Mouse (Mus musculus) G1E (cell line): ENCODE measurements around the gene Clba1.

Experiments used
- CTCF ChIP-seq: IDR thresholded peaks from 2 replicates; pipeline ENCODE4 v1.5.1; 2012; ENCODE audit warnings: low read depth, low read length, inconsistent platforms, mixed read lengths
- GATA1 ChIP-seq: IDR thresholded peaks from 2 replicates; pipeline ENCODE4 v1.6.1; 2012; ENCODE audit warnings: borderline replicate concordance, low read length, inconsistent platforms, mixed read lengths
- POLR2AphosphoS5 ChIP-seq: IDR thresholded peaks from 2 replicates; pipeline ENCODE4 v1.6.1; 2012; ENCODE audit warnings: low read depth, low read length, inconsistent platforms; ENCODE audit not compliant: insufficient replicate concordance
- TAL1 ChIP-seq: conservative IDR thresholded peaks from 2 replicates; pipeline ENCODE4 v1.6.1; 2012; ENCODE audit warnings: low read depth, low read length, inconsistent platforms, mixed read lengths

DNA sequence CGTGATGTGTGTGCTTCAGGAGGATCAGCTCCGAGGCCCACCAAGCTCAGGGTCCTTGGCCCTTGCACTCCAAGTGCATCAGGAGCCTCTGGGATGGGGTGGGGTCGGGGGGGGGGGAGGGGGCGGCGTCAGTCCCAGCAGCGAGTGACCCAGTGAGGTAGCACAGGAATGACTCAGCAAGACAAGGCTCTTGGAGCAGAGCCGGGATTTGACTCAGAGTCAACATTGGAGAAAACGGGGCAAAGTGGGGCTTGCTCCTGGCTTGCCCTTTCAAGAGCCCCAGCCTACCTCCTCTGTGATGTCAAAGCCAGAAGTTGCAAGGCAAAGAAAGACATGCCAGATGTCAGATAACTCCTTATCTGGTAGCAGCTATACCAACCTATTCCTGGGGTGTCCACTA, 42.4 kb downstream of the Clba1 start:
- TF ChIP-seq CTCF = no peak
- TF ChIP-seq GATA1 = no peak
- TF ChIP-seq TAL1 = no peak
- TF ChIP-seq POLR2AphosphoS5 = no peak
